Mouse (Mus musculus): ENCODE measurements around the gene Cnot10. TPM values are rescaled to one million over a fixed set of nuclear protein-coding genes. Genes with fewer than 3 reads are reported as not detected.

Cnot10 gene
- polyA plus RNA-seq, 1 experiment from 2014 or later, result 46.3 TPM

GRCm38 (mm10) chr9:114626726-114627125 lies 13.3 kb downstream of the Cnot10 start:
- DNase-seq (ENCODE audit: low read depth, low spot score) (no peak), ATAC-seq (no peak)
- POLR2A ChIA-PET, result no interaction called here
- H3K27me3 ChIP-seq, result no peaks in the 10 kb centered on the region
- CTCF ChIA-PET, result no interaction called here
- in situ Hi-C loops (cut with MboI; ENCODE audit: low pct_unique_long_range_greater_than_20kb), result no loop called here
- TF ChIP-seq CTCF (IDR thresholded peaks at IDR 0.05), result no peak

GRCm38 (mm10) chr9:114624178-114624577 lies 15.8 kb downstream of the Cnot10 start:
- POLR2A ChIA-PET, result no interaction called here
- CTCF ChIA-PET, result interaction anchor here (0.9 to 1.9 kb wide), 3 partner anchors 9 to 11 kb away, joined by 3 to 4 read pairs (median 4); no protein-coding TSS in a partner anchor
- DNase-seq (ENCODE audit: low read depth, low spot score) (no peak), ATAC-seq (no peak)
- TF ChIP-seq CTCF (IDR thresholded peaks at IDR 0.05), result no peak
- in situ Hi-C loops (cut with MboI; ENCODE audit: low pct_unique_long_range_greater_than_20kb), result no loop called here
- H3K27me3 ChIP-seq, result no peaks in the 10 kb centered on the region

- TF ChIP-seq CTCF (IDR thresholded peaks at IDR 0.05), result no peak
- no peak for ATAC-seq
- in situ Hi-C loops (cut with MboI; ENCODE audit: low pct_unique_long_range_greater_than_20kb), result no loop called here
- ChIA-PET POLR2A (no interaction called here), CTCF (no interaction called here)
- no peak for DNase-seq (ENCODE audit: low read depth, low spot score)
- H3K27me3 ChIP-seq, result no peaks in the 10 kb centered on the region
These were observed 18.8 kb downstream of the Cnot10 start for GRCm38 (mm10) chr9:114621149-114621548.

GRCm38 (mm10) chr9:114614176-114614953 lies 25.6 kb downstream of the Cnot10 start:
- in situ Hi-C loops (cut with MboI; ENCODE audit: low pct_unique_long_range_greater_than_20kb), result no loop called here
- no peaks in the 10 kb centered on the region for H3K27me3 ChIP-seq
- DNase-seq (ENCODE audit: low read depth, low spot score) (peak; percentile 7), ATAC-seq (peak; percentile 44)
- POLR2A ChIA-PET, result no interaction called here
- peak; percentile 34 for TF ChIP-seq CTCF (IDR thresholded peaks at IDR 0.05)
- CTCF ChIA-PET, result interaction anchor here (1.1 to 1.9 kb wide), 7 partner anchors 10 to 30 kb away, joined by 3 to 7 read pairs (median 4); no protein-coding TSS in a partner anchor

- in situ Hi-C loops (cut with MboI; ENCODE audit: low pct_unique_long_range_greater_than_20kb), result no loop called here
- POLR2A ChIA-PET, result no interaction called here
- no peaks in the 10 kb centered on the region for H3K27me3 ChIP-seq
- DNase-seq (ENCODE audit: low read depth, low spot score), result no peak
- ATAC-seq, result no peak
- CTCF ChIA-PET, result interaction anchor here (0.6 to 1.9 kb wide), 3 partner anchors 21 to 29 kb away, joined by 3 to 7 read pairs (median 4); no protein-coding TSS in a partner anchor
- TF ChIP-seq CTCF (IDR thresholded peaks at IDR 0.05), result no peak
These were observed 27.0 kb downstream of the Cnot10 start for GRCm38 (mm10) chr9:114613026-114613425.

GRCm38 (mm10) chr9:114612566-114612965 lies 27.4 kb downstream of the Cnot10 start:
- no peak for TF ChIP-seq CTCF (IDR thresholded peaks at IDR 0.05)
- no peaks in the 10 kb centered on the region for H3K27me3 ChIP-seq
- ATAC-seq (no peak), DNase-seq (ENCODE audit: low read depth, low spot score) (no peak)
- ChIA-PET POLR2A (interaction anchor here (0.6 kb wide), 1 partner anchor 244 kb away, joined by 4 read pairs; no protein-coding TSS in a partner anchor), CTCF (interaction anchor here (1.9 kb wide), 1 partner anchor 29 kb away, joined by 7 read pairs; no protein-coding TSS in a partner anchor)
- in situ Hi-C loops (cut with MboI; ENCODE audit: low pct_unique_long_range_greater_than_20kb), result no loop called here

- no peak for DNase-seq (ENCODE audit: low read depth, low spot score)
- in situ Hi-C loops (cut with MboI; ENCODE audit: low pct_unique_long_range_greater_than_20kb), result no loop called here
- ATAC-seq, result no peak
- POLR2A ChIA-PET, result no interaction called here
- no peak for TF ChIP-seq CTCF (IDR thresholded peaks at IDR 0.05)
- CTCF ChIA-PET, result no interaction called here
- H3K27me3 ChIP-seq, result no peaks in the 10 kb centered on the region
These were observed 29.7 kb downstream of the Cnot10 start for GRCm38 (mm10) chr9:114610266-114610665.

GRCm38 (mm10) chr9:114603876-114604540 lies 36.0 kb downstream of the Cnot10 start:
- ATAC-seq (no peak), DNase-seq (ENCODE audit: low read depth, low spot score) (no peak)
- H3K27me3 ChIP-seq, result no peaks in the 10 kb centered on the region
- TF ChIP-seq CTCF (IDR thresholded peaks at IDR 0.05), result no peak
- POLR2A ChIA-PET, result no interaction called here
- in situ Hi-C loops (cut with MboI; ENCODE audit: low pct_unique_long_range_greater_than_20kb), result no loop called here
- CTCF ChIA-PET, result interaction anchor here (1.5 kb wide), 1 partner anchor 11 kb away, joined by 6 read pairs; no protein-coding TSS in a partner anchor

- ChIA-PET POLR2A (no interaction called here), CTCF (interaction anchor here (1.4 to 1.8 kb wide), 2 partner anchors 14 to 17 kb away, joined by 4 to 5 read pairs; no protein-coding TSS in a partner anchor)
- ATAC-seq (peak; percentile 51), DNase-seq (ENCODE audit: low read depth, low spot score) (no peak)
- no peak for TF ChIP-seq CTCF (IDR thresholded peaks at IDR 0.05)
- in situ Hi-C loops (cut with MboI; ENCODE audit: low pct_unique_long_range_greater_than_20kb), result no loop called here
- no peaks in the 10 kb centered on the region for H3K27me3 ChIP-seq
These were observed 38.9 kb downstream of the Cnot10 start for GRCm38 (mm10) chr9:114601096-114601495.

- H3K27me3 ChIP-seq, result no peaks in the 10 kb centered on the region
- ATAC-seq (no peak), DNase-seq (ENCODE audit: low read depth, low spot score) (no peak)
- POLR2A ChIA-PET, result interaction anchor here (0.6 kb wide), 1 partner anchor 786 kb away, joined by 3 read pairs; no protein-coding TSS in a partner anchor
- CTCF ChIA-PET, result interaction anchor here (0.9 to 2.5 kb wide), 3 partner anchors 28 to 169 kb away, joined by 3 to 15 read pairs (median 3); no protein-coding TSS in a partner anchor
- in situ Hi-C loops (cut with MboI; ENCODE audit: low pct_unique_long_range_greater_than_20kb), result no loop called here
- peak; percentile 51 for TF ChIP-seq CTCF (IDR thresholded peaks at IDR 0.05)
These were observed 55.0 kb downstream of the Cnot10 start for GRCm38 (mm10) chr9:114585017-114585345.

Measured in Patski (cell line).